Mouse (Mus musculus) cerebellum, adult 9-11 months (tissue): ENCODE measurements around the gene Glp2r.

Source experiments
- DNase-seq: peaks from one replicate; pipeline ENCODE4 v3.0.0; 2022

The Glp2r gene

GRCm38 (mm10) chr11:67727095-67727494 lies 43.9 kb downstream of the Glp2r start:
- no peak for DNase-seq

DNA sequence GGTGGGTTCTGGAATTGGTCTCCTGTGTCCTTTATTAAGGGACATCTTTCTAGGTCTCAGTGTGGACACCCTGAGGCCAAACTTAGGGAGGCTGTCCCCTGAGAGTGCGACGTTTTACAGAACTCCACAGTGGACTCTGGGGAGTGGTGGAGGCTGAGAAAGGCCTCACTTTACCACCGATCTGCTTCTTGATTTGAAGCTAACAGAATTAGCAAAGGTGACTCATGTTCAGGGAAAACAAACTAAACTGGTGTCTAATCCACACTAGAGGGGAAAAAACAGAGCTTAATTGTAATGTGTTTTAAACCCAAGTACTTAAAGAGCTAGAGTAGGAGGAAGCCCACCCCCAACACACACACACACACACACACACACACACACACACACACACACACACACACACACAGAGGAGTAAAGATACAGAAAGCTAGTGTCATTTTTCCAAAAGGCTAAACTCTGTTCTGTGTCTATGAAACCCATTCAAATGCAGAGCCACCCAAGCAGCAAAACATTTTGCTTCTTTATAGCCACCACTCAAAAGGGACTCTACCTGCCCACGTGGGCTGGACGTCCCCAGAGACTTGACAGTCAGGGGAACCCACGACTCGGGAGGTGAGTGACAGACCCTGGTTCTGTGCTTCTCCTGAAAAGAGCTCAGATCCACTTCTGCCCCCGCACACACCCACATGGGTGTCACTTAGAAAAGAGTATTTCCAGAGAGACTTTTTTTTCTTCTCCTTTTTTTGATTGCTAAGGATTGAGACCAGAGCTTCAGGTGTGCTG lies 47.5 kb downstream of the Glp2r start:
- DNase-seq: no peak

- DNase-seq: no peak
Observed at GRCm38 (mm10) chr11:67722399-67723156, 48.4 kb downstream of the Glp2r start.

DNA sequence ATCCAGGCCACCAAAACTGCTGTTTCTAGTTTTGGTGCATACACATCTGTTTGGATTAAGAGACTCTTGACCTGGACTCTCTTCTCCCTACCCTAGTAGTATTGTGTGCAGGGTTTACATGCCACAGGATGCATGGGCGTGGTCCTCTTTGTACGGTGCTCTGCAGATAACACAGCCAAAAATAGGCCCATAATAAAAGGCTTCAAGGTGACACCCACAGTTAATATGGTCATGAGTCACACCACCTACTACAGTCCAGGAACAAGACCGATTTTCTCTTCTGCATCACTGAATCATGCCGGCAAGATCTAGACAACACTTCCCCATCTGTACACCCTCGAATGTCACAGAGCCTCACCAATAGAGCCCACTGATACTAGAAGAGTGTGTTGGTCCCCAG lies 49.5 kb downstream of the Glp2r start:
- DNase-seq: no peak

DNA sequence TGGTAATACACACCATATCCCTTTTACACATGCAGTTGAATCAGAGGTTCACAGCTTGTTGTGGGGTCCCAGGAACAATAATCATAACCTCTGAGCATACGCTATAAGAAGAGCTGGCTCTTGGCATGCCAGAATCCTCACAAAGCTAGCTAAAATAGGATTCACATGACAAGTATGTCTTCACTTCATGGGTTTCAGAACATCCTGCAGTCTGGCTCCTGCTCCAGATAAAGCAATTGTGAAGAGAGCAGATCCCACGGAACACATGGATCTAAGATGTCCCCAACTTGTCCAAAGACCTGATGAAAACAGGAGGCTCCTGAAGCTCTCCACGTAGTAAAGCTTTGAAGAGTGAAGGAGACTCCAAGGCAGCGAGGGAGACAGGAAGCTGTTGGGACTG lies 55.6 kb downstream of the Glp2r start:
- no peak for DNase-seq

DNA sequence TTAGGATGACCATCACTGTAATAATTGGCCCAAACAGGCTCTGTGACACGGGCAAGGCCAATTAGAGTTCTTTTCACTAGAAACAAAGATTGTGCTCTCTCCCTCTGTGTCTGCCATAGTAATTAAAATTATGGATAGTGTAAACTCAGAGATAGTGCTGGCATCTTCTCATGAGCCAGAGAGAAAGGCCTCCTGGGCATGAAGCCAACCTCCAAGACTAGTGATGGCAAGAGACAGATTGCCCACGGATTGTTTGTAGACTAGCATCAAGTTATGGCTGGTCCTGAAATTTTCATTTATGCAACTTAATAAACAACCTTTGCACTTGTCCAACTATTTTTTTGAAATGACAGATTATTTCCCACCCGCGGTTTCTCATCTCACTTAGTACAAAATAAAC lies 58.0 kb downstream of the Glp2r start:
- no peak for DNase-seq

DNA sequence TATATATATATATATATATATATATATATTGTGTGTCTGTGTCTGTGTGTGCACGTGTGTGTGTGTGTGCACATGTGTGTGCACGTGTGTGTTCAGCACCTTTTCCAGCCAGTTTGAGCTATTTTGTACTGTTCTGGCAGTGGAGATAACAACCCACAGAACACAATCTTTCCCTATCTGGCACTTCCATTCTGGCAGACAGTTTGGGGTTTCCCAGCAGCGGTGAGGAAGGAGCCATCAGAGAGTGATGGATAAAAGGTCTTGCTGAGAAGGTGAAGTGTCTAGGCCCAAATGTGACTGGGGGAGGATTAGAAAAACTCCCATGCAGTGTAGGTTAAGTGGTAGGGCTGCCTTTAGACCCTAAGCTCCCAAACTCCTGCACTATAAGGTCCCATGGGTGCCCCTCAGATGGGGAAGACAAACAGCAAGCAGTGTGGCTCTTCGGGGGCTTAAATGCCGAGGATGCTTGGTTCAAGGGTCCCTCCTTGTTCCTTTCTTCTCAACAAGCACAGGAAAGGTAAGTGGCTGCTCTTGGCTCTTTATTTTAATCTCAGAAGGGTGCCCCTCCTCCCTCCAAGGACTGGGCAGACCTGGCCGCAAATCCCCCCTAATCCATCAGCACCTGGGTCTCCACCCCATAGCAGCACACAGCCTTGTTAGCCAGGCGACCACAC lies 76.1 kb downstream of the Glp2r start, which contains the start of gene Rcvrn:
Gene Rcvrn (plus strand): TSS at position 624 of the 674 bp plus-strand sequence.
- no peak for DNase-seq

DNA sequence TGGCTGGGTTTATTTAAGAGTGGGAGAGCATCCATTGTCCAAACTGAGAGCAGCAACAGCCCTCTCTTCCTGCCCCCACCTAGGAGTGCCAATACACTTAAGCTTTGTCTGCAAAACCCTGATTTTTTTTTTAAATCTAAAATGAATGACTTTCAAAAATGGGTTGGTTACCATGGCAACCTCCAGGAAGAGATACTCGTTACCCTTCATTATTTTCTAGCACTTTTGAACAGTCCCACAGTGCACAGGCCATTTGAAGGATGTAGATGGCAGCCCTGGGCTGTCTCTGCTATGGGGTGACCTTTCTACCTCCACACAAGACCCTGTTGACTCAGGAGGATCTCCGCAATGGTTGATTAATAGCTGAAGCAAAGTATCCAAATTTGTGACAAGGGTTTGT lies 84.8 kb downstream of the Glp2r start:
- DNase-seq: no peak

GRCm38 (mm10) chr11:67681871-67682270 lies 89.1 kb downstream of the Glp2r start:
- DNase-seq: no peak

DNA sequence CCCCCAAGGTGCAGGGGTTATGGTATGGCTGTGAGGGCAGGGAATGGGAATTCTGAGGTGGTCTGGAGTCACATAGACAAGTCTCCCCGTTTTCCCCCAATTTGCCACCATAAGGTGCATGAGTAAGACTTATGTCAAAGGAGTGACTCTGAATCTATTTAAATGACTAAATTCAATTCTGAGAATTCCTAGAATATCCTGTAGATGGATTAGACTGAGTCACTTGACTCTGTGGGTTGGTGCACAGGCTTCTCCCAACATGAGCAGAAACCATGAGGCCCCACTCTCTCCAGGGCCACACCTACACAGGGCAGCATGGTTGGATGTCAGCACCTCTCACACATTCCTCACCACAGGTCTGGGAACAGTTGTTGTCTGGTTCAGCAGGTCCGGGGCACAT lies 91.0 kb downstream of the Glp2r start:
- no peak for DNase-seq

DNA sequence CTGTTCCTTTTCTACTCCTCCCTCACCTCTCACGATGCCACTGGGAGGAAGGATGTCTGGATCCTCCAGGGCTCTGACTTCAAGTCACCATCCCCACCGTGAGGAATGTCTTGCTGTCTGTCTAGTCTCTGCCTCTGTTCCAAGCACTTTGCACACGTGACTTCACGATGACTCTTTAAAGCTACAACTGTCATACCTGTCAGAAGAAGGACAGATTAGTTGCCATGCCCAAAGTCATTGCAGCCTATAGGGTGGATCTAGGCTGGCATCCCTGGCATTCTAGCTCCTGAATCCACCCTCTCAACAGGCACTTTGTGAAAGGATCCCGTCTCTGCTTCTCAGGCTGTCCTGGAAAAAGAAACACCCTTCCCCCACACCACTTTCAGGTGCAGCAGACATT lies 91.7 kb downstream of the Glp2r start:
- no peak for DNase-seq

GRCm38 (mm10) chr11:67675562-67676540 lies 95.1 kb downstream of the Glp2r start:
- peak; percentile 80 for DNase-seq

DNA sequence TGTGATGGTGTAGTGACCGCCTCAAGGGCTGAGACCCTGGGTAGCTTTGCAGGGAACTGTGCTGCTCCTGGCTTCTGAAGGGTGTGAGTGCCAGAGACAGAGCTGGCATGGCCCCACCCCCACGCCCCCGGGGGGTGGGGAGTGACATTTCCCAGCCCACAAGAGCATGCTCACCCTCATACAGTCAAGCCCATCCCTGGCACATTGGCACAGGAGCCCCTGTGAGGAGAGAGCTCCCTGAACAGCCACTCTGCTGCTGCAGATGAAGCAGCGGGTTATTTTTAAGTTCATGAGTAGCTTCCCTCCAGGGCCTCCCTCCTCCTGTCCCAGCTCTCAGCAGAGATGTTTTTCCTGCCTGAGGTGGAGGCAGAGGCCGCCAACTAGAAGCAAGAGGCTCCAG lies 98.8 kb downstream of the Glp2r start:
- DNase-seq: peak; percentile 68

DNA sequence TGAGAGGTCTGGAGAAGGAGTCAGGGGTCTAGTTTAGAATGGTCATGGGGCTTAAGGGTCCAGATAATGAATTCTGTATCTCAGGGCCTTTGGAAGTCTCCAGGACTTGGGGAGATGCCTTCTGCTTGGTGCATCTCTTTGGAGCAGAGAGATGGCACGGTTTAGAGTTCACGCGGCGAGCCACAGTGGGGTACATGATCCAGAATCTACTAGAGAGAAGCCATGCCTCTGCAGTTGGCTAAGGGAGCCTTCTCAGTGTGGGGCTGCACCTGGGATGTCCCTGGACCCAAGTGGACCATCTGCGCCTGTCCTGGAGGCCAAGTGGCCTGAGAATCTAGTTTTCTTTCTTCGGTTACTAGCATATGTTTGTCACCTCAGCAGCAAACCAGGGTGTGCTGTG lies 100.9 kb downstream of the Glp2r start:
- DNase-seq: peak; percentile 99

DNA sequence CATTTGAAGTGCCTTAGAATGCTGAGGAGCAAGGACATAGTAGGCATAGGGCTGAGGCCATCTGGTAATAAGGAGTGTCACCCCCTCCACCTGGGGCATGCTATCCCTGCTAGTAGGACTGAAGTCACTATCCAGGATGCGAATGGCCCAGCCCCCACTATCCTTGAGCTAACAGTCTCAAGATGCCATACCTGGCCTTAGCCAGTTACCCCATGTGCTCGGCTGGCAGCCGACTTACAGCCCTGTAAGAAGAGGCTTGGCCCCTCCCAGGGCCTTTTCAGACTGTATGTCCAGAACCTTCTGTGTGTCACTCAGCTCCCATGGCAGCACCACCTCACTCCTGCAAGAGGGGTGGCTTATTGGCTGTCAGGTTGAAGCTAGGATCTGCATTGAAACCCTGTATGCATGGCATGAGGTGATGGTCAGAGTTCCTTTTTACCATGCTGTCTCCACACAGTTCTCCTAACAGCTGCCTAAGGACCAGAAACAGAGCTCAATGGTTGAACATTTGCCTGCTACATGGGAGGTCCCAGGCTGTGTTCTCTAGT lies 102.4 kb downstream of the Glp2r start:
- peak; percentile 73 for DNase-seq

DNA sequence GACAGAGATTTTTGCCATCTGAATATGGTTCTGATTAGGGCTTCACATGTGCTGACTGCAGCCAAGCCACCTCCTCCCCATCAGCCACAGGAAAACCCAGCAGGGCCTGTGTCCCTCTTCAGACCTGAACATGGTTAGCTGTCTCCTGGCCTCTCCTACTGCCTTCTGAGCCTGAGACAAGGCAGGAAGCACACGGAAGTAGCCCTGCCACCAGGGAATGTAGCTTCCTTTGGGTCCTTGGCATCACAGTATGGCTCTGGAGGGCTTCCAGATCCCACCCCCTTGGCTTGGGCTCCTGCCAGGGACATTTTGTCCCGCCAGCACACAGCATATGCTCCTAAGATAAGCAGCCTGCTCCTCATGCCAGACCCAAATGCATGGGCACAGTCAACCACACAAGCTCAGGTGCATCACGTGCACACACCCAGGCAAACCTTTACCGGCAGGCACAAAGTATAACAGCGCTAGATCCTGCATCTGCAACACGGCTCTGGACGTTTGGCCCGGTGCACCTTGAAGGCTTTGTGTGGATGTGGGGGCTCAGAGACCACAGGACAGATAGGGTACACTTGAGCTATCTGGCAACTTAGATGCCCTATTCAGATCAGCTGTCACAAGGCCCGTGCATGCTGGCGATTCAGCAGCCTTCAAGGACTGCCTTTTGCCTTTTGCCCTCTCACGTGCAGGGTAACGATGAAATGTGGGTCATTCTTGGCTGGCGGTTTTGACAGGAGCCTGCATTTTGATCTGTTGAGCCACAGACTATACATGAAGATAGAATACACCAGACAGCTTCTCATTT lies 103.2 kb downstream of the Glp2r start:
- peak; percentile 98 for DNase-seq

- DNase-seq: no peak
Observed at GRCm38 (mm10) chr11:67666129-67666528, 104.8 kb downstream of the Glp2r start.

DNA sequence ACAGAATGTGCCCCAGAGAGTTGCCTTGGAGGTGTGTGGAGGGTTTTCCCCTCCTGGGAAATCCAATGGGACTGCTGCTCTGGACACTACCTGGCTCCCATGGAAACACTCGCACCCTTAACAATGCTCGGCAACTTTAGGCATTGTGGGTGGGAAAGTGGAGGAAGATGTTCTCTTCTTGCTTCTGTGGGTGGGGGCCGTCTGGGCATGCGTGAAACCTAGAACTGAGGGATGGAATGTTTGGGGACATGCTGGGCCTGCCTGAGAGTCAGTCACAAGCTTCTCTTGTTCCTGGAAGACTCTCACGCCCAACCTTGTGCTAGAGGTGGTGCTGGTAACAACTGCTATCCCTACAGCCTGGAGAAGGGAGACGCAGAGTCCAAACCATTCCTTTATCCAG lies 106.0 kb downstream of the Glp2r start:
- peak; percentile 42 for DNase-seq

DNA sequence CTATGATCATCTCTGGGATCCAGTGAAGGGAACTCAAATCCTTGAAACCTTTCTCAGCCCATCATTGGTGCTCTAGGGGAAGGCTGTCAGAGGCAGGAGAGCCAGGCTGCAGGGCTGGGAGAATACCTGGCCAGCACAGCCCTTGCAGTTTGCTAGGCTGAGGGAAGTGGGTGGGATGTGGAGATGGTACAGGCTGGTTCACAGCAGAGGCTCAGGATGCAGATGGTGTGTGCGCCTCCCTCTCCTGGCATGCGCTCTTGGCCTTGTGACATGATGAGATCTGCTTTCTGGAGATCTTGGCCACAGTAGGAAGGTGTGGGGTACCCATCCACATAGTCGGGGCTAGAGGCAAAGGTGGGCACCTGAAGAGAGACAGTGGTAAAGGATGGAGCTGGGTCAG lies 106.7 kb downstream of the Glp2r start:
- peak; percentile 95 for DNase-seq

GRCm38 (mm10) chr11:67663437-67663836 lies 107.5 kb downstream of the Glp2r start:
- DNase-seq: peak; percentile 61

DNA sequence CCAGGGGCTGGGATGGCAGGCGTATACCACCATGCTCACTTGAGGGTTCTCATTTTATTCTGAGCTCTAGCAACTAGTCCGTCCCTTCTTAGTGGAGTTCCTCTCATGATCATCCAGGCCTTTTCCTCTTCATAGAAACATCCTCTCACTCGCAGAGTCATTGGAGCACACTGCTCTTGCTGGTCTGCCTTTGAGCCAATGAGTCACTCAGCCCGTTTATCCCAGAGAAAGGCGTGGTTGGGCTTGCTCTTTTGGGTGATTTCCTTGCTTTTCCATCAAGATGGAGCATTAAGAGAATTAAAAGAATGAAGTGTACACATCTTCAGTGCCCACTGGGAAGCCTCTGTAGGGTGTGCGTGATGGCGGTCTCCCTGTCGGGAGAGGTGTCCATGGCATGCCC lies 109.5 kb downstream of the Glp2r start:
- DNase-seq: no peak
